Mouse (Mus musculus) heart, adult 8-10 months (tissue): ENCODE data around the gene Ppp2r3a. TPM values are rescaled to one million over a fixed set of nuclear protein-coding genes. Genes with fewer than 3 reads are reported as not detected.

Experiments
- DNase-seq: peaks from one replicate; pipeline ENCODE4 v3.0.0; 2022; ENCODE audit warnings: low spot score
- total RNA-seq, 4 experiments: library from RNA; stranded (reverse); gene quantifications; 2 replicates each; pipeline ENCODE4 v1.2.4; 2022

The Ppp2r3a gene
- 100 to 1,000 TPM; 204 to 239 (median 221) TPM for total RNA-seq

- peak; percentile 96 for DNase-seq
Observed at GRCm38 (mm10) chr9:101251644-101252337, at the start of gene Ppp2r3a. TSS of gene Ppp2r3a (minus strand) at chr9:101251795.

DNA sequence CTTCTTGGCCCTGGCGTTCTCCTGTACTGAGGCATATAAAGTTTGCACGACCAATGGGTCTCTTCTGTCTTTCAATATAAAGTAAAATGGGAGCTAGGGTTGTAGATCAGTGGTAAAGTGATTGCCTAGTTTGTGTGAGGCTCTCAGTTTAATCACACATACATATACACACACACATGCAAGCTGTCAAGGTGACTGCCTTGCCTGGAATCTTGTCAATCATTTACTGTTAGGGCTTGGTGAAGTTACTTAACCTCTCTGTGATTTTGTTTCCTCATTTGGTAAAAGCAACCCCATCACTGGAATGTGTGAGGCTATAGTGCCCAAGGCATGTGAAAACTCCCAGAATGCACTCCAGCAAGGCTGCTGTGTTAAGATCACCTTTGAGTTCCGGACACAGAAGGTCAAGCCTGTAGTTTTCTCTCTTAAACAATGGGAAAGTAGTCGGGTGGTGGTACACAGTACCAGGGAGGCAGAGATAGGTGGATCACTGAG, 48.9 kb upstream of the Ppp2r3a start:
- no peak for DNase-seq

DNA sequence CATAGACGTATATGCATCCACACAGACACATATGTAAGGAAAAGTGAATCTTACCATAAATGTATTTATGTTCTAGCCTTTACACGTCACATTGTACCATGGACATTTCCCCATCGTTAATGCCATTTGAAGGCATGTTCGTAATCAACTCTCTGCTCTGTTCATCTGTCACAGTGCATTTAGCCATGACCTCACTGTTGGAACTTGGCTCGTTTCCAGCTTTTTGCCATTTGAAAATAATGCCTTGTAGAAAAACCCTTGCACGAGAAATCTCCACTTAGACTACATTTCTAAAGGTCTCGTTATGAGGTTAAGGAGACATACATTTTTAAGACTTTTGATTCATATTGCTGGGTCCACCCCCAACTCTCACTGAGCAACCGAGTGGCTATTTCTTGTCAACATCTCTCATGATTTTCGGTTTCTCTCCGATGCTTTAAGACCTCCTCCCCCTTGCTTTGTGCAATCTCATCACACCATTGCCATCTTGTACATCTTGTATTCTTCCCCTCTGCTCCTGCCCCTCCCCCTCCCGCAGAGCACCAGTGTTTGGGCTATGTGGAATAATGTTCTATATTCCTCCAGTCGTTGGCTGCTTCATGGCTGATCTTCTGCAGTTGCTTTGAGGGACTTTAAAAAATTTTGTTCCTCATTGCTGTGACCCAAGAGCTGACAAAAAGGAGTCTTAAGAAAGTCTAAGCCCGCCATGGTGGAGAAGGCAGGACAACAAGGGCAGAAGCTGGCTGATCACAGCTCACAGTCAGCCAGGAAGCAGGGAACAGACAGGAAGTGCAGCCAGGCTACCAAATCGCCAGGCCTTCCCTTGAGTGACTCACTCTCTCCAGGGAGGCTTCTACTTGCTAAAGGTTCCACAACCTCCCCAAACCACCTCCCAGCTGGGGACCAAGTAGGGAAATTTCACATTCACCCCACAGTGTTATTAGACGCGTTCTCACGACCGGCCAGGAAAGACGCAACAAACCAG, 40.4 kb upstream of the Ppp2r3a start:
- DNase-seq, result peak; percentile 11

GRCm38 (mm10) chr9:101290876-101291275, 39.3 kb upstream of the Ppp2r3a start:
- no peak for DNase-seq

DNA sequence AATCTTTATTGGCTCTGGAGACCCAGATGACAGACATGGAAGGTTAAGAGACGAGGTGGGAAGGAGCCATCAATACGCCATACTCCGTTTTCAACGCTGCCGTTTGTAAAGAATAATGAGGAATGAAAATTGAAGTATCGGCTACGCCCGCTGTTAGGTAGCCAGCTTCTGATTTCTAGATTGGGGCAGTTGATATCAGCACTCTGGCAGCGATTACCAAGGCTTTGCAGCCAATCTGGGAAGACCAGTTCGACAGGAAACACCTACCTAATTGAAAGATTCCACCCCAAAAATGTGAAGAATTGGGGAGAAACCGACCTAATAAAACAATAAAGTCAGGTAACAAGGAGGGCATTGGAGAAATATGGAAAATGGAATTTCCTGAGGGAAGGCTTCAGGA, 38.2 kb upstream of the Ppp2r3a start:
- no peak for DNase-seq

- DNase-seq, result no peak
Observed at GRCm38 (mm10) chr9:101288901-101289647, 37.5 kb upstream of the Ppp2r3a start.

DNA sequence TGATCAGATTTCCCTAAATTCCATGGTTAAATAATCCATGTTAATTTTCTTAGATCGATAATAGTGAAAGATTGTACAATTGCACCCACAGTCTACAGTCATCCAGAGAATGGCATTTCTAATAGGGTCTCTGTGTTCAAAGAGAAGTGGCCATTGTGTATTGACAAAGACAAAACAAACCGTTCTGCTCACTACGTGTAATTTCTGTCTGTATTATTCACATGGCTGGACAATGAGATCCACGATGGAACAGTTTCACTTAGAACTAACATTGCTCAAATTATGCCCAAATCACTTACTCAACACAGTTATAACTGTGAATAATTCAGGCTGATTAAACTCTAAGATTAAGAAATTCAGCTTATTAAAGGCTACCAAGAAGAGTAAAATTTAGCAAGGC, 35.2 kb upstream of the Ppp2r3a start:
- DNase-seq, result no peak

GRCm38 (mm10) chr9:101284049-101284448, 32.5 kb upstream of the Ppp2r3a start:
- DNase-seq, result no peak

- no peak for DNase-seq
Observed at GRCm38 (mm10) chr9:101282651-101283050, 31.1 kb upstream of the Ppp2r3a start.

- DNase-seq, result no peak
Observed at GRCm38 (mm10) chr9:101281906-101282305, 30.3 kb upstream of the Ppp2r3a start.

DNA sequence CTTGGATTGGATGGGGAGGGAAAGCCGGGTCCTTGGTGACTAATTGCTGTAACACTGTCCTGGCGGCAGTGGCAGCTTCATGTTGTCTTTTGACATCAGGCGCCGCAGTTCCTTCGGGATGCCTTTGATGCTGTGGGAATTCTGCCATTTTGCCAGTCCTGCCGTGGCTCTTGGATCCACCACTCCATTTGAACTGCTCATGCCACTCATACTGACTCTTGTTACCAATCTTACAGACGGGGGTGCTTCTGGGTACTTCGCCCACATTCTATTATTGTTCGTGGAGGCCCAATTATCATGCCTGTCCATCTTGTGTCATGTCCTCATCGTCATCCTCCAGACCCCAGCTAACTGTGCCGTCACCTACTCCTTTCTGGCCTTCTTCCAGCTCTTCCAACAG, 29.7 kb upstream of the Ppp2r3a start:
- DNase-seq, result no peak

GRCm38 (mm10) chr9:101280867-101281266, 29.3 kb upstream of the Ppp2r3a start:
- no peak for DNase-seq

DNA sequence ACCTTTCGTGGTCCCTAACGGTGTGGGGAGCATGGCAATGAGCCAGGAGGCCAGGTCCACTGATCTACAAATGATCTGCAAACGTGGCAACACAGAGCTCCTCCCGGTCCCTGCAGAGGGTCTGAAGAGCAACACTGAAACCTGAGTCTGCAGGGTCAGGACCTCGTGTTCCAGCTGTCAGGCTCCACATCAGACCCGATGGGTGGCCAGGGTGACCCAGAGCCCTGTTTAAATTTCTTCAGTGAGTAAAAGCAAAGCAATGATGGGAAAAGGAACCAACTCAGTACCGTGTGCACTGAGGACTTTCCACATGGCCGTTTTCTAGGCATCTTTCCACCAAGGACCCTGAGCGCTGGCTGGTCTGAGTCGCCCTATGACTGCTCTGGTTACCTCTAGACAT, 28.6 kb upstream of the Ppp2r3a start:
- no peak for DNase-seq

DNA sequence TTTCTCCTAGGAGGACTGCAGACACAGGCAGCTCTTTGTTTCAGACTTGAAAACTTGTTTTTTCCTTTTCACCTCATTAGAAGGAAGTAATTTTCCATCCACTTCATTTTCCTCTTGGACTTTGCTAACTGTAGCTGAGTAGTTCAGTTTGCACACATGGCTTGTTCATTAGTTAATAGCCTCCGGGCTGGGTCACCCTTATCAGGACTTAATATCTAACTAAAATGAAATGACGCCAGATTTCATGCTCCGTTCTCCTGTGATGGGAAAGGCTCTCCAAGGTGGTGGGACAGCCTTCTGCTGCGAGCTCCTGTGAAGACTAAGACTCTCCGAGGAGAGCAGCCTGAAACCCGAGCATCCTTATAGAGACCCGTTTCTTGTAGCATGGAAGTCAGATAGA, 21.1 kb upstream of the Ppp2r3a start:
- DNase-seq, result no peak

GRCm38 (mm10) chr9:101270020-101270419, 18.4 kb upstream of the Ppp2r3a start:
- no peak for DNase-seq

- no peak for DNase-seq
Observed at GRCm38 (mm10) chr9:101266043-101266442, 14.4 kb upstream of the Ppp2r3a start.

- DNase-seq, result no peak
Observed at GRCm38 (mm10) chr9:101265546-101265945, 14.0 kb upstream of the Ppp2r3a start.

- no peak for DNase-seq
Observed at GRCm38 (mm10) chr9:101262815-101263214, 11.2 kb upstream of the Ppp2r3a start.

- DNase-seq, result peak; percentile 90
Observed at GRCm38 (mm10) chr9:101261989-101262571, 10.5 kb upstream of the Ppp2r3a start.

DNA sequence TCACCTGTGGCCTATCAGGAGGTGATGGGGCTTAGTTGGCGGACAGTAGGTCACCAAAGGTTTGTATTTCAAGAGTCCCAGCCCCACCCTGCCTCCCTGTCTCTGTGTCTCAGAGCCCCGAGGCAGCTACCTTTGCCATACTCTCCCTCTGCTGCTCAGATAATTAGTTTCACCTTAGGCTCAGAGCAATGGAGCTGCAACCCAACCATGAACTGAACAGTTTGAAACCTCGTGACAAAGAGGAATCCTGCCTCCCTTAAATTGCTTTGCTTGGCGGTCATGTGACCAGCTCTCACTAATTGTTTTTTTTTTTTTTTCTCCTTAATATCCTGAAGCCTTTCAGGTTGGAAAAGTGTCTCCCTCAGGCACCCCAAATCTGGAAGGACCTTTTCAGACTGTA, 9.8 kb upstream of the Ppp2r3a start:
- no peak for DNase-seq

GRCm38 (mm10) chr9:101253136-101253535, 1.5 kb upstream of the Ppp2r3a start:
- no peak for DNase-seq
